Mouse (Mus musculus) spleen, postnatal 36 days (tissue): ENCODE measurements at regions not wholly inside any gene's neighbourhood (a gene's known extent, or its start where the extent isn't known, plus 50 kb on each side); places are given as distances from the start of the nearest gene placed in this dataset.

ENCODE experiments used
- DNase-seq, 2 experiments: peaks; one replicate each; pipeline ENCODE4 v3.0.0; 2022; ENCODE audit warnings: low spot score in 2 of 2, mixed read lengths in 1 of 2

DNA sequence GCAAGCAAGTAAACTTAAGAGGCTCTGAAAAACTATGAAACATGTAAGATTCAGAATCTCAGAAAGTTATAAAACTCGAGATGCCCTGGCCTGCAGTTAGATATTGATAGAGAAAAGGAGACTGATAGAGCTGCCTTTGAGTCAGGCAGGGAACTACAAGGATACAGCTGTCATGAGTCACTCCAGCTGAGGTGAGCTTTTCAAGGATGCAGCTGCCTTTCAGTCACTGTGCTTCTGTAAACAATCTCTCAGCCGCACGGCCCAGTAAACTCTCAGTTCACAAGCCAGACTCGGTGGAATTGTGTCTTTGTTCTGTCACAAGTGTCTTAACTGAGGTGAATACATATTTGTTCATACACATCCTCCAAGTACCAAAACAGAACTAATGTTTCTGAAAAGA lies 334.9 kb upstream of the Rsrc1 start:
- no peak for DNase-seq

DNA sequence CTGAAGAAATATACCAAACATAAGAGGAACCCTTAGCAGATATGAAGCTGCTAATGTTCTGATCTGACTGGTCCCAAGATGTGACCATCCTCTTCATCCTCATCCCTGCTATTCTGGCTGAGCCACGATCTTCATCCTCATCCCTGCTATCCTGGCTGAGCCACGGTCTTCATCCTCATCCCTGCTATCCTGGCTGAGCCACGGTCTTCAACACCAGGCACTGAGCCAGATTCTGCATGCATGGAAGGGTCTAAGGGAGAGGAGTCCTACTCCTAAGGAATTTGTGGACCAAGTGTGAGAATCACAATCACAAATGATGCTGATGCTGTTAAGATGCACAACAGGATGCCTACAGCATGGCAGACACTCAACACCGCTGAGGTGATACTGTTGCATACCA lies 331.9 kb upstream of the Rsrc1 start:
- DNase-seq, result no peak

DNA sequence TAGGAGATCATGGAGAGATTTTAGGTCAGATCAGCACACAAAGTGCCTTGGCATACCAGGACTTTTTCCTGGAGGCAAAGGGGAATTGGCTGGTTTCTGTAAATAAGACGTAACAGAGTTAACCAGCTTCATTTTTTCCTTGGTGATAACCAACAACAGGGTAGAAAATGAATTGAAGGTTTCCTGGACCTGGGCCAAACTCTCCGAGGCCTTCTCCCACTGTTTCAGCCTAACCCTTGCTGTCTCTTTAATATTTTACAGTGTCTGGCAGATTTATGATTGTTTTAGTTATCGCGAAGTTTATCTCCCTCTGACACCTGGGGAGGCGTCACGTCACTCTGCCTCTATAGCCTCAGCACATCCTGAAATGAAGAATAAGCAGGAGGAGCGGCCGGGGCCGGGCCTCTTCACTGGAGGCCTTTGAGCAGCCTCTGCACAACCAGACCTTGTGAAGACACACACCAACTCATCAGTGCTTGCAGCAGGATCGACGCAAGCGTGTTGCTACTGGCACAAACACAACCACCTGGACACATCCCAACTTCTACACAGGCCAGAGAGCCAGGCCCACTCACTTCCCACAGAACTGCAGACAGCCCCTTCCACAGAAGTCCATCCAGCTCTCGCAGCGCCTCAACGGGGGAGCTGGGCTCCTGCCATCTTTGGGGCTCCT lies 331.0 kb upstream of the Rsrc1 start:
- no peak for DNase-seq

DNA sequence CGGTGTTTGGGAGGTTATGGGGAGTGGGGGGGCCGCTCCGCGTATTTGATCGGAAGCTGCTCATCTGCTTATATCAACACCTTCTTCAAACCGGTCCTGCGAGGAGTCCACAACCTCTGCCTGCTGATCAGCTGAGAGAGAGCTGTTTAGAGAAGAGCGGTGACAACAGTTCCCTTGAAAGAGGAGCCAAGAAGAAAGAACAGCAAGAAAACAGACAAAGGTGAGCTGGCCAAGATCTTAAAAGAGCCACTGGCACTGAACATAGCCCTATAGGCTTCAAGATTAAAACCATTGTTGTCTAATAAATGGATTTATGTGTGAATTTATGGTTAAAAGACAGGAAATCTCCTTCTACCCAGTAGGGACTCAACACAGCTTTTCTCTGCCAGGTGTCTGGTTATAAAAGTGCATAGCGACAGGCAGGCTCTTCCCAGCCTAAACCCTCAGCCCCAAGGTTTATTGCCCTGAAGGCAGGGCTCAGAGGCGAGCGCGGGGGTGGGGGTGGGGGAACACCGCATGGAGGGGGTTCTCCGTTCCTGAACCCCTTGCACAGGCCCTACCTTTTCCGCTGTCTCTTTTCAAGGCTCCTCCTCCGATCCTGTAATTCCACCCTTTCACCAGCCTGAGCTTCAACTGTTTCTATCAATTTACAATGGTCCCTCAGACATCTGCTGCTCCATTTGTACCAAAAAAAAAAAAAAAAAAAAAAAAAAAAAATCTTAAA lies 330.3 kb upstream of the Rsrc1 start:
- no peak for DNase-seq

DNA sequence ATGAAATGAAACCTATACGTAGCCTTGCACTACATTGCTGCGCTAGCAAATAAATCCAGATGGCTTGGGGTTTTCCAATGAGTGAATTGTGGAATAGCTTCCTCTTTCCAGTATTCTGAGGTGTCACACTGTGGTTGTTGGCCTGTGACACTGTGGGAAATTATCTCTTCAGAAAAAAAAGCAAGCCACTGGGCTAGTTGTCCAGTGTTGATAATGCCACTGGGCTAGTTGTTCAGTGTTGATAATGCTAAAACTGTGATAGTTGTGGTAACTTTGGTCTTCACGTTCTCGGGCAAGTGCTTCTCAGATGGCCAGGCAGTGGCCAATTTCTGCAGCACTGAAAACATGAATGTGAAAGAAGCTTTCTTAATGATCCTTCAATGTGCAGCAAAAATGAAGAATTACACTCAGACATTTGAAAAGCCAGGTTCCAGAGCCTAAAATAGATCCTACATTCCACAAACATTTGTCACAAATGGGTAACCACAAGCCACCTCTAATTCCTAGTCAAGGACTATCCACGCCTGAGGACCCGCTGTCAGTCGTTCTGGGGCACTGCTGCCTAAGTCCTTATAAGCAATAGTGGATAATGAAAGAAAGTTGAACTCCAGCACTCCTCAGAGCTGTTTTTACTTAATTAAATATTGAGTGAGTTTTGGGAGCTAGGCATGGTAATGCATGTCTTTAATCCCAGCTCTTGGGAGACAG lies 328.9 kb upstream of the Rsrc1 start:
- peak in 1 of 2 experiments; percentile 14 for DNase-seq

DNA sequence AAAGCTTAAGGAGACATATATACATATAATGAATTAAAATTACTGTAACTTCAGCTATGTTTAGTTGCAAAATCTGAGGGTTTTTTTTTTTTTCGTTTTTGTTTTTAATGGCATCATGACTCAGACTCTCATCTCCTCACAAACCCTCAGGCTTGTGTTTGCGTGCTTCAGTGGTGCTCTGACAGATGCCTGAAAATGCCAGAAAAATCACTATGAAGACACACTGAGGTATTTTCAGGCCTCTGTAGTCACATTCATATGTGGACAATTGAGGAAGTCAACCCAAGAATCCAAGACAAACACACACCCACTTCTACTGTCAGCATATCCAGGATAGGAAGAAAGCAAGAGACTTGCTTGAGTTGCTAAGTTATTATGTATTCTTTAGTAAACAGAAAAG lies 327.2 kb upstream of the Rsrc1 start:
- DNase-seq, result no peak

DNA sequence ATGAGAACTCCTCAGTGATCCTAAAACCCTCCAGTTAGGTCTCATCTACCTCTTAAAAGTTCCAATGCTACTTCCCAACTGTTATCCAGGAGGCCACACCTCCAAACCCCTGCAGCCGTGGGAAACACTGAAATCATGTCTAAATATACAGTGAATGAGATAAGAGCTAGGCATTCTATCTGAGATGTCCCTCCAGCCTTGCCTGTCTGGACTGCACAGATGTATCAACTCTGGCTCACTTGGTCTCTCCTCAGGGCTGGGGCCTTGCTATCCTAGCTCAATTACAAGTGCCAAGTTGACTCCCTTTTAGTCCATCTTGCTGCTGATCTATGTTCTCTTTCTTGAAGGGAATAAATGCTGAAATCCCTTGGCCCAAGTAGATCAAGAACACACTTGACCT lies 326.3 kb upstream of the Rsrc1 start:
- no peak for DNase-seq

DNA sequence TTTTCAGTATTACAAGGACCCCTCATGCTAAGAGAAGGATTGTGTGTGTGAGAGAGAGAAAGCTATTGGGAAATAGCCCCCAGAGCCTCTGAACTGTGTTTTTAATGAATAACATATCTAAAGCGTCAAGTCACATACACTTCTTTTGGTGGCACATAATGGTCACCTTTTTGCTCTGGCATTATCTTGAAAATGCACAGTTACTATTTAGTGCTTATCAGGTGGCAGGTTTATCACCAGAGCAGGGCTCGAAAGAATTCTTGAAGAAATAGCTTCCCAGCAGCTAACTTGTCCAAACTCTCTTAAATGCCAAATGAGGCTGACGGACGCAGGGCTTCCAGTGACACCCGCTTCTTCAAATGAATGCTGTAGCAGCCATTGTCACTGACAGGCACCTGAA lies 324.7 kb upstream of the Rsrc1 start:
- DNase-seq, result no peak

DNA sequence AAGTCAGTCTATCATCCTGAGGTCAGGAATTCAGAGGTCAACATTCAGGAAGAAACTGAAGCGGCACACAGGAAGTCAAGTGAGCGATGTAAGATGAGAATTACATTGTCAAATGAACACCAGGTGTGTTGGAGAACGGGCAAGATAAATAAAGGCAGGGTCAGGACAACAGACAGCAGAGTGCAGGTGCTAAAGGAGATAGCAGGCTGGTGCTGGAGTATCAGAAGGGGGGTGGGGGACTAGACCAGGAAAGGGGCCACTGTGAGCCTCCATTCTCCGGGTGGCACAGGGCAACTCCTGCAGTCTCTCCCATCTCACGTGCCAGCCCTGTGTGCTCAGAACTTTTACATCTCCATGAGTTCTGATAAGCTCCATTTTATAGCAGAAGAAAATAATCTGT lies 320.6 kb upstream of the Rsrc1 start:
- DNase-seq, result no peak

DNA sequence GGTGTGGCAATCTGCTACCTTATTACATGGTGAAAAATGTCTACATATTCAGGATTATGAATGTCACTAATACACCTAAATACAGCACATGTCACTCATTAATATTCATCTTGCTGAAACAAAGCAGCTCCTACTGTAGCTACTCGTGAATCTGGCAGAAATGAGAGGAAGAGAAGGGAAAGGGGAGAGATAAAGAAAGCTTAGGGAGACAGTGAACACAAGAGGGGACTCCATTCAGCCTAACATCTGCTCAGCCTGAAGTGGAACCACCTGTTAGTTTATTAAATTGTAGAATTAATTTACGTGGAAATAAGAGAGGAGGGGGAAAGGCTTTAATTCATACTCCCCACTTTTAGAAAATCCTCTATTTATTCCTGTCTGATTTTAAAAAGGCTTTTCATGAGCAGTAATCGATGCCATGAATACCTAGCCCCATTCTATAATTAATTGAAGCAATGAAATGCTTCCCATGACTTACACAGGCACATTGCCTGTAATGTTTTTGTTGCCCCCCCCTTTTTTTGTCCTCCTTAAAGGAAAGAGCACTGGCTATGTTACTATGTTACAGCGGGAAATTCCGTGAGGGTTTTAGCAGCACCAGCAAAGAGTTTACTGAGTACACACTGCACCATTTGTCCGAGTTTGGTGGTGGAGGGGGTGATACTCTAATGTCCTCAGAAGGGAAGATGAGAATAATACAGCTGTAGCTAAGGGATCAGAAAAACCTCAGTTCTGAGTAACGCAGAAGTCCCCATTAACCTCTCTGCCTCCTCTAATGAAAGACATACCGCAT lies 319.2 kb upstream of the Rsrc1 start:
- DNase-seq, result no peak

DNA sequence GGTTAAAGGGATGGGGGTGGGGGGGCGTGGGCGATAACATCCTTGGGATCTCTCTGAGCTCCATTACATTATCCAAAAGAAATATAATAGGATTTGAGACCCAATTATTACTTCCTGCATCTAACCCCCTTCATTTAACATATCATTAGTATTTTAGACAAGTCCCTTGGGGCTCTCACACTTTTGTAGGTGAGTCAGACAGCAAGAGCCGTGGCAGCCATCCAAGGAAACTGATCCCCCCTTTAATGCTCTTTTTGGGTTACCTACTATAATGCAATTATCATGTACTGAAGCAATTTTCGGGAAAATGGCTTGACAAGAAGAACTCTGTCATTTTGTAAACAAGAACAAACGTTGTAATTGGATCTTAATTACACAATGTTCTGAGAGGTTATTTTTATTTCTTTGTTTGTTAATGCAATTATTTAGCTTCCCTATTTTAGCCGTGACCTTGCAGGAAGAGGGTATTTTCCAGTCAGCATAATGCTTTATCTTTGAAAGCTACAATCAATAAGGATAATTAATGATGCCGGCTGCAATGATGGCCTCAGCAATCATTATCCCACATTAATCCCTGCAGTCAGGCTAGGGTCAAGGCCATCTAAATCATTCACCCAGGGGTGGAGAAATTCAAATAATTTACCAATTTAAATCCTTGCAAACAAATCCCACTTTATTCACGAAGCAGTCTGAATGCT lies 297.5 kb upstream of the Rsrc1 start:
- DNase-seq, result no peak

DNA sequence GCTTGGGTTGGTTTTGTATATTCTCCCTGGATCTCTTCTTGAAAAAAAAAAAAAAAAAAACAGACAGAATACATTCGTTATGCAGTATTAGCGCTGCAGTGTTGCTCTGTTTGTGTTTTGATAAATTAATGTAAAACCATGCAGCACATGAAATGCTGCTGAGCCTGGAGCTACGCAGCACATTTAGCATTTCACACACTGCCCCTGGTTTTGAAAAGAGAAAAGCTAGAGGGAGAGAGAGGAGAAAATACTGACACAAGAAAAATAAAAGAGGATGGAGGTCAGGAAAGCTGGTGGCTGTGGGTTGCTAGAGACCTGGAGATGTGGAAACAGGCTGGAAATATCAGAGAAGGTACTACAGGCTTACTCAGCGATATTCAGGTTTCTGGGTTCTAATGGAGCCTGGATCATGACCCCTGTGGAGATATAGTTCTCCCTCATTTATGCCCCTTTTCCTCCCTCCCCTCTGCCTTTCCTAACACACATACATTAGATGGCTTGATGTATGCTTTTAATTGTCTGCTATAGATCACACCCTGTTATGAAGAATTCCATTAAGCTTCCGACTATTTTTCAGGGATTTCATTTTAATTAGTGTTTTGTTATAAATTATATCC lies 296.8 kb upstream of the Rsrc1 start:
- no peak for DNase-seq

DNA sequence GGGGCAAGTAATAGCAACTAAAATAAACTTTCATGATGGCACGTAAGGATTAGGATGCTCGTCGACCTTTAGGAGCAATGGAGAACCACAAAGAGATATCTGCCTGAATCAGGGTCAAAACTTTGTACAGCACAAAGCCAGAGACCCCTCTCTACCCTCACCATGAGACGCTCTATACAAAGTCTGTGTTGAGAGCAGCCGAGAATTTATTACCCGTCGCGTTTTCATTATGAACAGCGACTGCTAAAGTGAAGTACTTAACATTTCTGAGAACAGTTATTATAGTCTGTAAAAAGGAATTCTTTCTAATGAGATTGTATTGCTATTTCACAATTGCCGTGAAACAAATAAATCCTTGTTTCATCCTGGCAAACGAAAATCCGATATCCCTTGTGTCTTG lies 296.1 kb upstream of the Rsrc1 start:
- DNase-seq, result no peak

DNA sequence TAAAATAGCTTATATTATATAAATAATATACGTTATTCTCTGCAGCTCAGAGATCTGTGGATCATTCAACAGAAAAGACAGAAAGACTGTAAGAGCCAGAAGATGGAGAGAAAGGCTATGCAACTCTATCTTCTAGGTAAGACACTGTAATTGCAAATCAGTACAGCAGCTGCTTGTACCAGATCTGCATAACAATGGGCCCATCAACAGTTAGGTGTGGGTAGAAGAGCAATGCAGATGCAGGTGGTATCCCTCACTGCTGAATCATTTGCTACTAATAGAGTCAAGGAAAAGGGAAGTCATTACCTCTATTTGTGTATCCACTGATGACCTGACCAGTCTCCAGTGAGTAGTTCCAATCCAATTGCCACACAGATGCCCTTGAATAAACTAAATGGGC lies 294.1 kb upstream of the Rsrc1 start:
- no peak for DNase-seq

DNA sequence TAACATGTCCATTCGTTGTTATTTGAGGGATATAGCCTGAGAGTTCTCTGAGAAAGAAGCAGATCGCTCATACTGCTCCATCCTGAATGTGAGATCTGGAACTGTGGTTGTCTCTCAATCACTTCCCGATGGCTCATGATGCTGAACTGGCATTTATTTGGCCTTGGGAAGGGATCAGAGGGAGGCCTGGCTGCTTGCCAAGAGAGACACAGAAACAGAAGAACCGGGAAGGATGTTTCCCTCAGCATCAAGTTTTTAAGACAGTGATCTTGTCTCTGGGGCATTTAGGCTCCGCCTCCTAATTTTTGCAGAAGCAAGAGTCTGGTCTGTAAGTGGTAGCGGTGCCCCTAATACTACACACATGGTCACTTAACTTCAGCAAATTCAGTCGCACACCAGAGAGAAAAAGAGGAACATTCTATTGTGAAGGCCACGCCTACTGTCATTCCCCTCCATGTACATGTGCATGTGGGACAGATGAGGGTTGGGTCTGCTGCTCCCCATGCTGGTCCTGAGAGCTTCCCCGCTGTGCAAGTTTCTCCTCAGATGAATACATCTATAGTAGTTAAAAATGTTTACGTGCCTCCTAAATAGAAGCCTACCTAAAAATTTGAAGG lies 290.2 kb upstream of the Rsrc1 start:
- DNase-seq, result no peak

DNA sequence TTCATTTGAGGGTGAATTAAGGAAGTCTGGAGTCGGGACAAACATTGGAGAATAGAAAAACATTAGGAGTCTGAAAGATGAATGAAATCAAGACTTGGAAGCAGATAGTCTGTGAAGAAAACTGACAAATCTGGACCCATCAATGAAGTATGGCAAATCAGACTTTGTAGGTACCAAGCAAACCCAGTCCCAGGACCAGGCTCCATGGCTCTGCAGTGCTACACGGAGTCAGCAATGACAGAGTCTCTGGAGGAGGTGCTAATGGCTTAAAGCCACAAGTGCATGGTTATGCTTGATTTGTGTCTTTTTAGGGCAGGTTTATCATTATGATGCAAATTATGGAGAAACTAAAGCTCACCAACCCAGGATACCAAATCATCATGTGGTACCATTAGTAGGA lies 286.1 kb upstream of the Rsrc1 start:
- no peak for DNase-seq

DNA sequence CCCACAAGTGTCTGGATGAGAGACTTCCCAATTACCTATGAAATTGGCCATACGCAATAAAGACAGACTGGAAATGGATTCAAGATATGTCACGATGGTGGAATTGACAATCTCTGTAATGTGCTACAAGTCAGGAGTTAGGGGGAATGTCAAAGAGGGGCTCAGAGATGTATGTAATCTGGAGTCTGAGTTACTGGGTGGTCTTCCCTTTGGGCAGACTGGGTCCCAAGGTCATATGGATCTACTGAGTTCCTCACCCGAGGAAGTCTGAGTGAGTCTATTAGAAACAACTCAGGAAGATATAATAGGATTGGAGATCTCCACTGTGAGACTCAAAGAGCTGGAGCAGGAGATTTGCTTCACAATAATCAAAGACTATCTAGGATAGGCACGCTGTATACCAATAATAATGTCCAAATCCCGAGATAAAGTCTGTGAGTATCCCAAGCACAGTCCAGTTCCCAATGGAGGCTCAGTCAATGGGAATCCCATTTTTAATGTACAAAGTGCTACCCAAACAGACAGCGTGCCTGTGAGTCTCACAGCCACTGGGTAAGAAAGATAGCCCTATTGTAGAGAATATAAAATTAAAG lies 285.4 kb upstream of the Rsrc1 start:
- no peak for DNase-seq

DNA sequence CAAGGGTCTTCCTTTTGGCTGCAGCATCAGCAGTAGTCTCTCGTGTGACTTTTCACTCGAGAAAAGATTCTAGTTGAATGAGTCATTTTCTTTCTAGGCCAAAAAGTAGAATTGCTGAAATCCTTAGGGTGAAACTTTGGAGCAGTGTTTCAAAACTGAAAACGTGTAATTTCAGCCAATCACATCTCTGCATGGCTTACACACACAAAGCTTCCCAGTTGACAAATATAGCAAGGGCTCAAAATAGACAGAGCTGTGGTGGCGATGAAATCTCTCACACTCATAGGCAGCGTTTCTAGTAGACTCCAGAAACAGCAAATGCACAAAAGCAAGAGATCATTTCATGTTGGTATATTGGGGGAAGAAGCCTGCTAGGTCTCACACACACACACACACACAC lies 283.1 kb upstream of the Rsrc1 start:
- no peak for DNase-seq

DNA sequence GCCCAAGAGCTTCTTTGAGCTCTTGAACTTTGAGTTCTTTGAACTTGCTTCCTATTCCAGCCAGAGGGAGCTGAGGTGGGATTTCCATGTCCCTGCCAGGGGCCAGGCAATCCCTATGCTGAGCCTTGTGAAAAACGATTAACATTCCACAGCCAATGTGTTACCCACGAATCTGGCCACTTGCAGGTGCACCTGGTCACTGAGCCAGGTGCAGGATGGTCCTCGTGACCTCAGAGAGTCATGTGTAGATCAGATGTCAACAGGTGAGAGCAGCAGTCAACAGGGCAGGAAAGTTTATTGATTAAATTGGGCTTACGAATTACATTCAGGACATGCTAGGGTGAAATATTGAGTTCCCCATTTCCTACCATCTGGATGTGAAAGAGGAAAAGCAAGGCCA lies 275.4 kb upstream of the Rsrc1 start:
- no peak for DNase-seq

DNA sequence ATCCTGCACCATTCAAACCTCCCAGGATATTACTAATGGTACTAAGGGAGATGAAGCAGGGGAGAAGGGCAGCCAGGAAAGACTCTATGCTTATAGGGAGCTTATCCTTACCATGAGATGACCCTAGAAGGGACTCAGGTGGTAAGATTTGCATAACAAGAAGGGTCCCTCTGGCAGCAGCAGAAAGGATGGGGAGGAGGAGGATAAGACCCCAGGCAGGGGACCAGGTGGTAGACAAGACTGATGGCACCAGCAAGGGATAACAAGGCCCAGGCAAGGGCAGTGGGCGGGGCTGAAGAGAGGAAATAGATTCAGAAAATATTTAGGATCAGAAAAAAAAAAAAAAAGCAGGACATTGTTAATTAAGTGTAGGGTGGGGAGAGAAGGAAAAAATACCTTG lies 245.7 kb upstream of the Rsrc1 start:
- no peak for DNase-seq
